Mouse (Mus musculus) thymus, postnatal 25 days (tissue): ENCODE measurements at regions not wholly inside any gene's neighbourhood (a gene's known extent, or its start where the extent isn't known, plus 50 kb on each side); places are given as distances from the start of the nearest gene placed in this dataset.
"Not testable (repeated sequence)": the region's sequence is repeated elsewhere in the genome, so short reads cannot be mapped to it uniquely, and the experiment has no call there.

Source experiments
- DNase-seq: peaks from one replicate; pipeline ENCODE4 v3.0.0; 2022

DNA sequence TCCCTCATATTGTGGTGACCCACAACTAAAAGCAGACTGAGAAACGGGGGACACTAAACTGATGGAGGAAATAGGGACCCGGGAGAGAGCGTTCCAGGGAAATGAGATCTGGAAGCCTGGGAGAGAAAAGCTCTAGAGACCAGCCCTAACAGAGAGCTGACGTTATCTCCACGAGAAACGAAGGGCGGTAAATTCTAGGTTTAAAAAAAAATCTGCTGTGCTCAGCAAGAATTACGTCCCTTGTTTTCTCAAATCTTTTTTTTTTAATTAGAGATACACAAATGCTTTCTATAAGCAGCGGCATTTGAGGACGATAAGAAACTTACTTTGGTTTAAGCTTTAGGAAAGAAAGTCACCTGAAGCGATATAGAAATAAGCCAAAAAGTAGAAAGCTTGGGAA, 145.7 kb downstream of the Cand1 start:
- no peak for DNase-seq

DNA sequence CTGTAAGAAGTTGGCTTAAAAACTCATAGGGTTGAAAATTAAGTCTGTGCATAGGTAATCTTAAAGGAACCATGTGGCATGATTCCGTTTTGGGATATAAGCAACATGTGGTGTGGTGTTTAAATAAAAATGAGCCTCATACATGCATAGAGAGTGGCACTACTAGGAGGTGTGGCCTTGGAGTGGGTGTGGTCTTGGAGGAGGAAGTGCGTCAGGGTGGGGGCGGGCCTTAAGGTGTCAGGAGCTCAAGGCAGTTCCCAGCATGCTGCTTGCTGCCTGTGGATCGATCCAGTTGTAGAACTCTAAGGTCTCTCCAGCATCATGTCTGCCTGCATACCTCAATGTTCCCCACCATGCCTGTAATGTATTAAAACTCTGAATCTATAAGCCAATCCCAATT, 152.0 kb downstream of the Cand1 start:
- DNase-seq: no peak

DNA sequence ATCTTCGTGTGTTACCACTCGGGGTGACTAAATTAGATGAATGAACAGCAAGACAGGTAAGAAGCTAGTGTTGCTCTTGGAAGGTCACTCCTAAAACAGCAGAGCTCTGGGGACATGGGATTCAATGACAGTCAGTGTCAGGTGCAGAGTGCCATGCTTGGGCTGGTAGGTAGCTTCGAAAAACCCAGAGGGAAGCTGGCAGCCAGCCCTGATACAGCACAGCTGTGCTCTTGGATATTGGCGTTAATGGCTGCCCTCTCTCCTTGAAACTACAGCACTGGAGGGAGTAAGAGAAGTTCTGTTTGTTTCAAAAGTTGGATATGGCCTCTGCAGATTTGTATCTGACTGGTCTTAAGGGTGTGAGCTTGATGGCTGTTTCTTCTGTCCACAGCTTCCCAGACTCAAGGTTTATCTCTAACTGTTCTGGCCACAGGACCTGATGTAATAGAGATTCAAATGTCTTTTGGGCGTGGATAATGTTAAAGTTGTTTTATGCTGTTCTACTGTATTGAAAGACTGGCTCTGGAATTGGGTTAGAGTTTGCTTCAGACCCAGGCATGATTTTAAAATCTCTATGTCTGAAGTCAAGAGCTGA, 152.7 kb downstream of the Cand1 start:
- no peak for DNase-seq

DNA sequence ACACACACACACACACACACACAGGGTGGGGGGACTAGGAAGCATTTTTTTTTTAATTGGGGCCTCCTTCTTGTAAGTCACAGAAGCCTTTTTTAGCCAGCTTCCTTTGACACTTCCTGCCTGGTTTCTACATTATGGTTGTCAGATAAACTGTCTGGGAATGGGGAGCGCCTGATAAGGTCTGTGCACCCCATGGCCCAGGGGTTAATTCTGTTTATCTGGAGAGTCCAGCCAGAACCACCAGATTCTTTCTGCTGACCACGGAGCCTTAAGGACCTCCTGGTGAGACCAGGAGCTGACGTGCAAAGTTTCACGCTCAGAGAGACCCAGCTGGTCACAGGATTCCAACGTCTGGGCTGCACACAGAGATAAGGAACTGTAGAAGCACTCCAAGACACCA, 153.4 kb downstream of the Cand1 start:
- DNase-seq: no peak

DNA sequence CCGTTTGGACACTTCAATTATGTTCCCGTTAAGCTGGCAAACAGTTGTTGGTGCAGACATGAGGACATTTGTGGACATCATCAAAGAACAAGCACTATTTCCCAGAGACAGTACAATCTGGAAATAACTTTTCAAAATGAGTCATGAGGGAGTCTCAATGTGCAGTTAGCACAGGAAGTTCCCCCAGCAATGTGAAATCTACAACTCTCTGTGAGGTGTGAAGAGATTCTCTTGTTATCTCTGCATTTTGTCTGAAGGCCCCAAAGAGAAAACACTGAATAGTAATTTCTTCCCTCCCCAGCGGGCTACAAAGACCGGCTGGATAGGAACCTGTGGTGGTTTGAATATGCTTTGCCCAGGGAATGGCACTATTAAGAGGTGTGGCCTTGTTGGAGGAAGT, 156.4 kb downstream of the Cand1 start:
- DNase-seq: no peak

DNA sequence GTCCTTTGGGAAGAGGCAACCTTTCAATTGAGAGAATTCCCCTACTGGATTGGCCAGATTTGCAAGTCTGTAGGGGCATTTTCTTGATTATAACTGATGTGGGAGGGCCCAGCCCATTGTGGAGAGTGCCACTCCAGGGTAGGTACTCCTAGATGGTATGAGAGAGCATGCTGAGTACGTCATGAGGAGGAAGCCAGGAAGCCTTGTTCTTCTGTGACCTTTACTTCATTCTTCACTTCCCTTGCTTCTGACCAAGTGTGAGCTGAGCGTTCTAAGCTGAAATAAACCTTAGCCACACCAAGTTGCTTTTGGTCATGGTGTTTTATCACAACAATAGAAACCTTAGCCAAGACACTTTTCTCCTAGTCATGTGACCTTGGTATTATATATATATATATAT, 157.0 kb downstream of the Cand1 start:
- no peak for DNase-seq

DNA sequence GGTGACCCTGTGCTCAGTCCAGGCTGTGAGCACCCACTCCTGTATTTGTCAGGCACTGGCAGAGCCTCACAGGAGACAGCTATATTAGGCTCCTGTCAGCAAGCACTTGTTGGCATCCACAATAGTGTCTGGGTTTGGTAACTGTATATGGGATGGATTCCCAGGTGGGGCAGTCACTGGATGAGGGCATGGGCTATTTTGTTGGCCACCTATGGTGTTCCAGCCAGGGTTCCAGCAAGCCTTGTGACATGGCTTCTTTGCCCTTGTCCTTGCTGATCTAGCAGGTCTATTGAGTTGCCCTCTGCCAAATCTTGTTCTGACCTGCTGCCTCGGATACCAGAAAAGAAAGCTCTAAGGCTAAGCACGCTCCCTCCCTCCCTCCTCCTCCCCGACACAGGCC, 158.1 kb downstream of the Cand1 start:
- DNase-seq: not testable (repeated sequence)

DNA sequence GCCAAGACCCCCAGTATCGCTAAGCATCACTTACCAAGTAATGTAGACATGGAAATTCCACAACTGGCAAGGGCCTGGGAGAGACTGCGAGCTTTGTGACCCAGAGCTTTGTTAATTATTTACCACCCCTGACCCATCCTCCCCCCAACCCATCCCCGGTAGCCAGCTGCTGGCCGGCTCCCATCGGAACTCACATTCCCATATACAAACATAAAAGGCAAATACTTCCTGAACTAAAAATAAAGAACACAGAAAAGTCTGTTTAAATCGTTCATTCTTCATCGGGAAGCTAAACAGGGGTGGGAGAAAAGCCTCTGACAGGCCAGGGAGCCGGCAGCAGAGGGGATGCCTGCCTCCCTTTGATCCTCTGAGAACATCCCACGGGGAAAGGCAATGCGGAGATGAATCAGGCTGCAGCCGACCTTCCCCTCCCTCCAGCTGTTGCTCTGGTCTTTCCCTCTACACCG, 163.7 kb downstream of the Cand1 start:
- no peak for DNase-seq

DNA sequence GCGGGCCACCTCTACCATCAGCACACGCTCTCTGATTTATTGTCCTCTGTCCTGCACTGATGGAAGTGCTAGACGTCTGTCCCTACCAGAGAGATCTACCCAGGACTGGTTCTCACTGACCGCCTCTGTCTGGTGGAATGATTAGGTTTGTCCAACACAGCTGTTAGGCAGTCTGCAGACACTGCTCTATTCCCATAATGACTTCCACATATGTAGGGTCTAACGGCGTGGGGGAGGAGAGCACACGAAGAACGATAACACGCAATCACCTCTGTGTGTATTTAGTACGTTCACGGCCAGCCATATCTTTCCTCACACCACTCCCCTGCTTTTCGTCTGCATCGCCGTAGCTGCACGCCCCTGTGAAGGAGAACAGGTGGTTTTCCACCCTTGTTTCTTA, 165.0 kb downstream of the Cand1 start:
- DNase-seq: peak; percentile 5

DNA sequence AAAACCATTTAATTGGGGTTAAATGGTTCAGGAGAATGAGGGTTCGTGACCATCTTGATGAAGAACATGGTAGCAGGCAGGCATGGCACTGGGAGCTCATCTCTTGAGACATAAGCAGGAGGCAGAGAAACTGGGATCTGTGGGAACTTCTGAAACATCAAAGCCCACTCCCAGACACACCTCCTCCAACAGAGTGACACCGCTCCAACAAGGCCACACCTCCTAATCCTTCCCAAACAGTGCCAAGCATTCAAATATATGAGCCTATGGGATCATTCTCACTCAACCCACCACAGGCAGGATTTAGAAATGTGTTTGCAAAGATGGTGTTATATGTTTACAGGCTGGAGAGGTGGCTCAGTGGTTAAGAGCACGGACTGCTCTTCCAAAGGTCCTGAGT, 165.9 kb downstream of the Cand1 start:
- DNase-seq: no peak

DNA sequence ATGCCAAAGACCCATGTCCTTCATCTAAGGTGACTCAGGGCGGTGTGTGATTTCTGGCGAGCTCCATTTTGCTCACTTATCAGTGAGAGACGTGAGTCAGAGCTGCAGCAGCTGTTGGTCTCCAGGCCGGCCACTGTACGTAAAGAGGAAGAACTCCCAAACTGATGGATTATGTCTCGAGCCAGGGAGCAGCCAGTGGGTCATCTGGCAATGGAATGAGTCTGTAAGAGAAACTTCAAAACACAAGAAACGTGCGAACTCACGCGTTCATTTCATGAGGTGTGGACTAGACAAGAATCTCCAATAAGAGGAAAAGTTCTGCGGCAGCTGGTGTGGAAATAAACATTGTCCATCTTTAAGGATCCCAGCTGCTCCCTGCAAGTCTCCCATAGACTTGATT, 170.4 kb downstream of the Cand1 start:
- DNase-seq: no peak

DNA sequence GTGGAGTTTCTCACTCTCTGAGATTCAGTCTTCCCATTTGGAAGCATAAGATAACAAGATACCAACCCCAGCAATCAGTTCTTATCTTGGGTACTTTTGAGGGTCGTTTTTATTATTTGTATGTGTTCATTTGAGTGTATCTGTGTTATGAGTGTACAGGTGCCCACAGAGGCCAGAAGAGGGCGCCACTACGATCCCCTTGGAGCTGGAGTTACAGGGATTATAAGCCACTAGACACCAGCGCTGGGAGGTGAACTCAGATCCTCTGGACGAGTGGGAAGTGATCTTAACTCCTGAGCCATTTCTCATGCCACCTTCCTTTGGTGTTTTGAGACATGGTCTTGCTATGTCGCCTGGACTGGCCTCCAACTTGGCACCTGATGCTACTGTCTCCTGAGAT, 172.0 kb downstream of the Cand1 start:
- DNase-seq: no peak

DNA sequence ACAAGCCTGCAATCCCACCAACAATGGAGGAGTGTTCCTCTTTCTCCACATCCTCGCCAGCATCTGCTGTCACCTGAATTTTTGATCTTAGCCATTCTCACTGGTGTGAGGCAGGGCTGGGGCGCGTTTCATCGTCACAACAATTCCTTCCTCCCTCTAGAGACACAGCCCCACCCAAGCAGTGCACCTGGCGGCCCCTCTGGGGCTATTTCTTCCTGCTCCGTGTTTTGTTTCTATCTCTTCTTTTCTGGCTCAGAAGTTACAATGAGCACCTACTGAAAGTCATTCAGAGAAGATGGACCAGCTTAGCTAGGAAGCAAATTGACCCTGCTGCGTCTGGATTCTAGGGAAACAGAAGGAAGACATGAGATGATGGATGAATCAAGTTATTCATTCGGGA, 172.5 kb downstream of the Cand1 start:
- DNase-seq: peak; percentile 53

DNA sequence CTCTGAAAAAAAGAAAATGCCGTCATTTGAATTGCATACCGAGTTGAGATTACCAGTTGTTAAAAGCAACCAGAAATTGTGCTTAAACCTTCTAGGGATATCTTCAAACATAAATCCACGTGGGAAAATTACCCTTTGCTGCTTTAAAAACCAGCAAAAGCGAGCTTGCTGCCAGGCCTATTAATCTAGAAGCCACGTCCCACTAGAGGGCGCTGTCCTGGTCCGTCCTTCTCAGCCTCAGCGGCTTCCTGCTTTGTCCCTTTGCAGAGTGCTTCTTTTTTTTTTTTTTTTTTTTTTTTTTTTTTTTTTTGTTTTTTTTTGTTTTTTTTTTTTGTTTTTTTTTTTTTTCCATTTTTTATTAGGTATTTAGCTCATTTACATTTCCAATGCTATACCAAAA, 173.9 kb downstream of the Cand1 start:
- DNase-seq: peak; percentile 66

DNA sequence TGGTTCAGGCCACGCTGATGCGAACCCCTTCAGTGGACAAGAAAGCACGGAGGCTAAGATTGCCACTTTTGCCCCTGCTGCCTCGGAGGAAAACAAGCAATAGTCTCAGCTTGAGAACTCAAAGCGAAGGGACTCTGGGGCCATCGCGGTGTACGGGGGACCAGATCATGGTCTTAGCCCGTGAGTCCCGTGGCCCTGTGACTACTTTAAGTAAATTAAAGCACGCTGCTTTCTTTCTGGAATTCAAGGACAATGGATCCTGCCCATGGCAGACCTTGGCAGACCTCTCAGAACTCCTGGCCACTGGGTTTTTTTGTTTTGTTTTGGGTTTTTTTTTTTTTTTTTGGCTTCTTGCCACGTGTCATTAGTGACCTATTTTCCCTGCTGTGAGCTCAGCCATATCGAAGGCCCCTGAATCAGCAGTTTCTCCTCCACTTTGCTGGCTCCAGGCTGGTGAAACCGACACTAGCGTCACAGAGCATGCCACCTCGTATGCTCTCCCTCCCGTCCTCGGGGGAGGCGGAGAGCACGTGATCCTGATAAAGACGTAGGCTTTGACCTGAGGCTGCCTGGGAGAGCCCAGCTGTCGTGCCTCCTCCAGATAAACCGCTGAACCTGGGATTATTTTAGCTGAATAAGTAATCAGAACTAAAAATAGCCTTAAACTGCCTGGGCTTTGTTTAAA, 174.6 kb downstream of the Cand1 start:
- peak; percentile 35 for DNase-seq

DNA sequence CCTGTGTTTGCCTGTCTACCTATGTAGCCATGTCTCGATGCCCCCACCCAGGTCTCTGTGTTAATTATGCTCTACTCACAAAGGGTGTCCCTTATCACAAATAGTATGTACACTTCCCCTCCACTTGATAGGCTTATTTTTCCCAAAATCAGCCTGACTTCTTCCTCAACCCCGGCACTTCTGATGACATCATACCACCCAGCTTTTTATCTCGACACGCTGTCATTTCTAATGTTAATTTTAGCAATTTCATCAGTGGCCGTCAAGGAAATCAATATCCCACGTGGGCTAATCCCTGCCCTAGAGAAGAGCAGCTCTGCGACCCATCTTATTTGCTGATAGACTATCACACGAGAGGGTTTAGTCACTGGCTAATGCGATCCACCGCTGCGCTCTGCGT, 175.6 kb downstream of the Cand1 start:
- no peak for DNase-seq

DNA sequence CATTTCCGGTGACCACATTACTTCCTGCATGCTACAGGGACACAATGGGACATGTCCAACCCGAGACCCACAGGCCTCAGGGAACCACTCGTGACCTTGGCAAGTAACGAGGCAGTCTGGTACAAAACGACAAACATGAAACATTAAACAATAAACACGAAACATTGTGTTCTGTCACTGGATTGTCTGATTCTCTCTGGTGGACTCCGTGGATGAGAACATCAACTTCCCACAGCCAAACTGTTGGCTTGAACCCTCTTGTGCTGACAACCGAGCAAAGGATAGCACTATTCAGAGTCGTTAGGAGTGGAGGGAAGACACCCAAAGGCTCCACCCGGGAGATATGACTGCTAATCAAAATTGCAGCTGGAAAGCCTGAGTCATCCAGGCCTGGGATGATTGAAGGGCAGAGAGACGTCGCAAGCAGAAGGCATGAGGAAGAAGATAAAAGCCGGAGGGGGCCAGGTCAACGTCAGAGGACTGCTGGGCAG, 176.6 kb downstream of the Cand1 start:
- DNase-seq: no peak

DNA sequence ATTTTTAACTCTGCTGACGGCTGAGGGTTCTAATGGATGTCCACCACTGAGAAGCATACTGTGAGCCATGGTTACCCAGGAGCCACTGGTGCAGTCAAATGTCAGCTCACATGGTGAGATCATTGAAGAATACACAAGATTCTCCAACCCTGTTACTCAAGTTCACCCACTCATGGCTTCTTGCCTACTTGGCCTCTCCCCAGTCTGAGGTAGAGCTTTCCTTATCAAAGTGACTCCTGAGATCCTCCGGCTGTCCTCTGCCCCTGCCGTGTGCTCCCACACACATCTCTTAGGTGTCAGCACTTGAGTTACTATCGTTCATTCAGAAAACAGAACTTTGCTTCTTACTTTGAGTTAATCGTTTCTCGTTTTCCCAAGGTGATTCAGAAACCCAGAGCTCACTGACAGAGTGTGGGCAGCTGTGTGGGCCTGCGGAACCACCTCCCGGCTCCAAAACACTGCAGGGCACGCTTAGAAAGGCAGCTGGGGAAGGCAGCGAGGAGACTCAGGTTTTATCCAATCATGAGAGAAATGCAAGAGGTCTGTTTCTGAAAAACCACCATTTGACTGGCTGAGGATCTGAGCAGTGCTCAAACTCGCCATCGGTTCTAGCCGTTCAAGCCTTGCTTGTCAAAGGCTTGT, 177.8 kb downstream of the Cand1 start:
- no peak for DNase-seq

DNA sequence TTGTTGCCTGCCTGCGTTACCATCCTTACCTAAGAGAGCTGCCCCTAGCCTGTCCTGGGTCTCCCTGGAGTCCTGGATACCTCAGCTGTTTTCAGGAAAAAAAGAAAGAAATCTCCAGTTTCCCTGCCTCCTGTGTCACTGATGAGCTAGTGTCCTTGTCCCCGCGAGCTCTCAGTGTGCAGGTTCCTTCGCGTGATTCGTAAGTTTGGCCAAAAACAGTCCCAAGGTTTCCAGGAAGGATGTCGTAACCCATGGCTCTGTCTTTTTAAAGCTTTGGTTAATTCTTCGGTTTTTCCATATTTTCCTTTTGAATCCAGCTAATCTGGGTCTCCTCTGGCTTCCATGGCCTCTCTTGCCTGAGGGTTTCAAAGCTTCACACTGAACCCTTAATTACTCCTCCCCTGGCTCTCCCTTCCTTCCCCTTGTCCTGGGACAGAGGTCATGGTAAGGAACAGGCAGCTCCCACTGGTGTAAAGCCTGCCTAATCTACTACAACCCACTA, 178.5 kb downstream of the Cand1 start:
- DNase-seq: no peak

DNA sequence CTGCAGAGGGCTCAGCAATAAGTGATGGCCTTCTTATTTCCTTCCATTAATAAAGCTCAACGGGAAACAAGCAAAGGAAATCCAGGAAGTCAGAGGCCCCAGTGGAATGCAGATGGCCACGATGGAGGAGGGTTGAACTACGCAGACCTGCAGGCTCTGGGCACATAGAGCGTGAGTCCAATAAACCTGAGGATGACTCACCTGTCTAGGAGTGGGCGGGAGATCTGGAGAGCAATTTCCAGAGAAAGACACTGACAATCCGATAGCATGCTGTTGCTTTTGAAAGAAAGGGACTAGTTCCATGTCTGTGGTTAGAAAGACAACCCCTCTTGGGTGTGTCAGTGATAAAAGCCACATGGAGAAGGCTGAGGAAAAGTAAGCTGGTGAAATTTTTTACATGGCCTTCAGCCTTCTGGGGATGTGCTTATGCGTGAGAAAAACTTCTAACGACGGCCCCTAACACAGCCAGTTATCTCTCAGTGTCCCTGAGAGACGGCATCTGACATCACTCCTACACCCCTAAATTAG, 181.3 kb downstream of the Cand1 start:
- no peak for DNase-seq

DNA sequence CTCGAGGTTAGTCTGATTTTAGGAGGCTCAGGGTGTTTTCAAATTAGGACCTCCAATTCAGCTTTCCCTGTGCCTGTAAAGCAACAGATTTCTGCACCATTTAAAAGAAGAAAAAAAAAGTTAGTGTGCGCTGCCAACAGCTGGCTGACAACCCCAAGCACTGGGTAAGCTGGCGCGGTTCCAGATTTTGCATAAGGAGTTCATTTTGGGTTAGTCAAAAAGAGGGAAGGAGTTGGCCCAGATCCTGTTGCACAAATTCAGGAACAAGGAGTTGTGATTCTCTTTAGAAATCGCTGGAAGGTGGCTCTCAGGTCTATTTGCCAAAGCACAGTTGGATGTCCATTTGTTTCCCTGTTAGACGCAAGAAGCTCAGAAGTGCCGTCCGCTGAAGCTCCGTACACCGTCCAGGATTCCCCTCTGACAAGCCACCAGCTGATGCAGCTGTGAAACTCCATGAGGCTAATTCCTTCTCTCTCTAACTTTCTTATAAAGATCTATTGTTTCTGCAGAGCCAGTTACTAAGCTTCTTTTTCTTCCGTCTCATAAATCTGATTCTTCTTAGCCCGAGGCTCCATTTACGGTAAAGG, 184.6 kb downstream of the Cand1 start:
- no peak for DNase-seq

DNA sequence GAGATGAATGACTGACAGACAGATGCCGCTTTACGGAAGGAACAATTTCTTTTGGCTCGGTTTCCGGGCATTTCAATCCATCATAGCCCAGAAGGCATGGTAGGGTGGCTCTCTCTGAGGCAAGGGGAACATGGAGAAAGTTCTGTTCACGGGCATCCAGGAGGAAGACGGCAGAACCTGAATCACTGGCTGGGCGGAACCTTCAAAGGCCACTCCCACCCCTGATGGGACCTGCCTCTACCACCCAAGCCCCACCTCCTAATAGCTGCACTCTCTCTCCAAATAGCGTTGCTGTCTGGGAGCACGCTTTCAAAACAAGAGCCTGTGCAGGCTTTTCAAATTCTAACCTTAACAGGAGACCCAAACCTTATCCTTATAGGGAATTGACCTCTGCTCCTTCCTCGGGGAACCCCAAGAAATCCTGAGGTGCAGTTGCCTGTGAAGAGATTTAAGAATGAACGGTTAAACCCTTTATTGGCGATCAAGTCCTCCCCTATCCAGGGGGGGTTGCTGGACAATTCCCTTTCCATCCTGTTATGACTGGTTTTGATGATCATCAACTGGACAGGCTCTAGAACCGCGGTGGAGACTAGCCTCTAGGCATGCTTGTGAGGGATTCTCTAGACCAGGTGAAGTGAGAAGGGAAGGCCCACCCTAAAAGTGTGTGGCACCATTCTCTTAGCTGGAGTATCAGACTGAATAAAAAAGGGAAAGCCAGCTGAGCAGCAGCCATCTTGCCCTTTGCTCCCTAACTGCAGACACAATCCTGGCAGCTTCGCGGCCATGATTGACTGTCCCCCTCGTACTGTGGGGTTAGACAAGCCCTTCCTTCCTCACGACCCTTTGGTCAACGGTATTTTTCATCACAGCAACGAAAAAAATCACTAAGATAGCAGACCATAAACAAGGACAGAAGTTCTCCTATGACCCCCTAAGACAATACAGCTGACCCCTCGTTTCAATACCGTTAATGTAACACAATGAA, 184.5 kb upstream of the Dyrk2 start:
- no peak for DNase-seq
